Mouse (Mus musculus): ENCODE results near the gene Zfp384.

The Zfp384 gene

DNA sequence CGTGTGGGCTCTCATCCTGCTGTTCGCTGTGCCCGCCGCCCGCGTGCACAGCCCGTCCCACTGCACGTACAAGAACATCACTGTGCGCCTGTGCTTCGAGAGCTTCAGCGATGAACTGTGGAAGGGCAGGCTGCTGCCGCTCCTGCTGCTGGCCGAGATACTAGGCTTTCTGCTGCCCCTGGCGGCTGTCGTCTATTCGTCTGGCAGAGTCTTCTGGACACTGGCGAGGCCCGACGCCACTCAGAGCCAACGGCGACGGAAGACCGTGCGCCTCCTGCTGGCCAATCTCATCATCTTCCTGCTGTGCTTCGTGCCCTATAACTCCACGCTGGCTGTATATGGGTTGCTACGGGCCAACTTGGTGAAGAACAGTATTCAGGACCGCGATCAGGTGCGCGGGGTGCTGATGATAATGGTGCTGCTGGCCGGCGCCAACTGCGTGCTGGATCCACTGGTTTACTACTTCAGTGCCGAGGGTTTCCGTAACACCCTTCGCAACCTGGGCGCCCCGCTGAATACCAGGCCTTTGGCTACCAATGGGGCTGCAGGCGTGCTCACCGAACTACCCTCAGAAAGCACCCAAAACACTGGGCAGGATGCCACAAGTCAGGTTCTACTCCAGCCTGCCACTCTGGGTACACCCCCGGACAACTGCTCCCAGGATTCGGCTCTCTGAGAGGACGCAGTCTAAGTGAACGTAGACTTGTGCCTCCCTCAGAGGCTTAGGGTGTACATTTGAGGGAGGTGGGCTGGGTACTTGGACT is 73.0 kb downstream of the Zfp384 start:
- DNase-seq (ENCODE audit: low read depth, low spot score) = peak; percentile 97

- no peak for DNase-seq (ENCODE audit: low read depth, low spot score)
These were observed 73.9 kb downstream of the Zfp384 start for GRCm38 (mm10) chr6:125082801-125083386.

DNA sequence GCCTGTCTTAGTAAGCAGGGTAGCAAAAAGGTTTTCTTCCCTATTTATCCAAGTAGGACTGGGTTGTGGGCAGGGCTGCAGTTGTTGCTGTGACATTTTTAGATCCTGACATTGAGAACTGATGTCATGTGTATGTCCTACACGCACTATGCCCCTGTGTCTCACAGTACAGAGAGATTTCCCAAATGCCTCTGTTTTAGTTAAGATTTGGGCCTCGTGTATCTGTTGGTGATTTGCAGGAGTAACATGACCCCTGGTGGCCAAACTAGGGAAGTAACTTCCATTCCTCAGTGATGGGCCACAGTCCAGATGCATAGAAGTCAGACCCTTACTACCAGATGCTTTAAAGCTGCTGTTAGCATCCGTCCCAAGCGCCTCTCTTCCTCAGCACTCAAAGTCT is 75.5 kb downstream of the Zfp384 start:
- peak; percentile 84 for DNase-seq (ENCODE audit: low read depth, low spot score)

All from mesoderm, embryonic 11.5 days (tissue).